Mouse (Mus musculus) lung, adult 2 months (tissue): ENCODE measurements around the gene Heatr1.
"Not testable (repeated sequence)": the region's sequence is repeated elsewhere in the genome, so short reads cannot be mapped to it uniquely, and the experiment has no call there.

Experiments
- CTCF ChIP-seq: fragments of 200-500 bp; IDR thresholded peaks from 2 replicates; pipeline ENCODE4 v1.5.1; 2011; ENCODE audit warnings: mild to moderate bottlenecking, low read length, control low read depth; ENCODE audit not compliant: insufficient read depth
- POLR2A ChIP-seq: fragments of 200-500 bp; IDR thresholded peaks from 2 replicates; pipeline ENCODE4 v1.6.1; 2011; ENCODE audit warnings: low read depth, mild to moderate bottlenecking, control low read depth, low read length, borderline replicate concordance; ENCODE audit errors: extremely low read depth

DNA sequence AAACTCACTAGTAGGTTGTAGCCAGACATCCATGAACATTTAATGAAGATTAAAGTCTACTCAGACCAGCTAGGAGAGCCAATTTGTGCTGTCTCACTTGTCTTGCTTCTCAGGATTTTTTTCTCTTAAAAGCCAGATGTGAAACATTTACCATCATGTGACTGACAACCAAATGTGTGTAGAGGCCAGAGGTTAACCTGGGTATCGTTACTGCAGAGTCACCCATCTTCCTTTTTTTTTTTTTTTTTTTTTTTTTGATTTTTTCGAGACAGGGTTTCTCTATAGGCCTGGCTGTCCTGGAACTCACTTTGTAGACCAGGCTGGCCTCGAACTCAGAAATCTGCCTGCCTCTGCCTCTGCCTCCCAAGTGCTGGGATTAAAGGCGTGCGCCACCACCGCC is 69.3 kb downstream of the Heatr1 start:
- not testable (repeated sequence) for TF ChIP-seq CTCF, POLR2A
